Comparison of ENCODE assay signal across 9 mouse cellular contexts in the genomic region with DNA sequence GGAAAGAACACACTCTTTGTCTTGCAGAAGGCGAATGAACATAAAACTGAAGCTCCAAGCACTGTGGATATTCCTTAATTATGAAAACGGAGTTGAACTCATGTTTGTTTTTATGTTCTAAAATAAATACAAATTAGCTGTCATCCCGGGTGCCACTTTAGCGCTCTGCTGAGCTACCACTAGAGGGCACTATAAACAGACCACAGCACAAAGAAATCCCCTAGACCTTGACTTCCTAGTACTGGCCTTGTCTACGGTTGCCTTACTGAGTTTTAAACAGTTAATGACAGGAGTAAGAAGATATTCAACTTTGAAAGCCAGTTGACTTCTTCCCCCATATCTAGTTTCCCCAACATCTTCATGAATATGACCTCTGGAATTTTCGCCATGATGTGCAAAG. TPM values are rescaled to one million over a fixed set of nuclear protein-coding genes. Genes with fewer than 3 reads are reported as not detected.
DNase-seq lines count a peak whose midpoint lies in the region; ATAC-seq lines count a peak whose summit lies in the region.
"Had no signal": no experiment of that assay in that cellular context is flagged by ENCODE, and none has a peak within 500 bp of the region (broad histone marks: within the 10 kb centered on the region; RNA-seq: fewer than 3 reads in every experiment).

No protein-coding gene starts in this region.

- peak; percentile 72; the same call in 1 of the 2 replicates for ATAC-seq in midbrain, embryonic 11.5 days (ENCODE audit: low FRiP score)

- 23% methylated on average over 6 of the region's 6 CpGs for WGBS in midbrain, embryonic 11.5 days

- no peaks in the 10 kb centered on the region for H3K27me3 ChIP-seq in midbrain, embryonic 11.5 days (ENCODE audit: control insufficient read depth, insufficient read depth, low read length)

- H3K9ac ChIP-seq in midbrain, embryonic 11.5 days (ENCODE audit: low read length), result no peak overlapping the region

- H3K9me3 ChIP-seq in midbrain, embryonic 11.5 days (ENCODE audit: control insufficient read depth, low read length), result no peaks in the 10 kb centered on the region

- H3K4me1 ChIP-seq in midbrain, embryonic 11.5 days (ENCODE audit: control insufficient read depth, insufficient read depth, low read length), result no peaks in the 10 kb centered on the region

- H3K4me3 ChIP-seq in midbrain, embryonic 11.5 days (ENCODE audit: low read depth, low read length), result no peak overlapping the region
- H3K4me3 ChIP-seq: erythroblast, embryonic 14.5 days had no signal

- peak; percentile 13 for DNase-seq in left cerebral cortex, adult 11 months (ENCODE audit: low spot score)
- DNase-seq in left cerebral cortex, adult 8-10 months (ENCODE audit: low spot score in 2 of 2), result no peak
- peak; percentile 70 for DNase-seq in ES-CJ7 (ENCODE audit: low read depth, low spot score)
- DNase-seq in c-Kit-positive CD71-negative TER-119-negative erythroid progenitor cells, embryonic 14.5 days (ENCODE audit: low read depth), result peak; percentile 26
- DNase-seq in frontal cortex, postnatal 36 days (ENCODE audit: low spot score in 2 of 2), result peak; percentile 28 to 53
- peak; percentile 67 for DNase-seq in layer of hippocampus, adult 11-12 months (ENCODE audit: low spot score)
- DNase-seq in midbrain, embryonic 11.5 days (ENCODE audit: low spot score, missing footprints), result peak; percentile 89
- DNase-seq in urinary bladder, postnatal 25 days (ENCODE audit: low spot score), result no peak

- no peak overlapping the region for H3K27ac ChIP-seq in midbrain, embryonic 11.5 days (ENCODE audit: low read depth, low read length)

- no peak overlapping the region for H3K4me2 ChIP-seq in midbrain, embryonic 11.5 days

- no peaks in the 10 kb centered on the region for H3K36me3 ChIP-seq in midbrain, embryonic 11.5 days (ENCODE audit: control insufficient read depth, insufficient read depth, low read length)

RNA-seq across cellular contexts. Expression of a gene that starts 29.9 kb away (rescaled TPM):
- 1 to 10 TPM; 3.5 to 6.1 (median 5.2) TPM for total RNA-seq in left cerebral cortex, adult 8-10 months (2022)
- polyA plus RNA-seq in midbrain, embryonic 11.5 days (2014; fragmentation: Nextera tagmentation; extraction: Ambion mirVana), result not detected in 2 replicates
- polyA plus RNA-seq: erythroblast, embryonic 14.5 days had no signal

Comparison
In these comparisons a context has a peak if more than half of its experiments do, and no peak if none do; other contexts are left out.
1. DNase-seq: peak in left cerebral cortex, adult 11 months (single experiment), ES-CJ7 (single experiment), c-Kit-positive CD71-negative TER-119-negative erythroid progenitor cells, embryonic 14.5 days (single experiment), frontal cortex, postnatal 36 days (2 of 2), layer of hippocampus, adult 11-12 months (single experiment) and midbrain, embryonic 11.5 days (single experiment); none in left cerebral cortex, adult 8-10 months (0 of 2) and urinary bladder, postnatal 25 days (single experiment).